Mouse (Mus musculus) stomach, postnatal 0 days (tissue): Measurements from ENCODE around the gene Gm9758.
"Not testable (repeated sequence)": the region's sequence is repeated elsewhere in the genome, so short reads cannot be mapped to it uniquely, and the experiment has no call there.

Experiments
- CTCF ChIP-seq: IDR thresholded peaks from 2 replicates; pipeline ENCODE4 v1.5.1; 2016; ENCODE audit warnings: antibody characterized with exemption, low read depth, mild to moderate bottlenecking, moderate library complexity
- EP300 ChIP-seq: optimal IDR thresholded peaks from 2 replicates; pipeline ENCODE3; 2016; ENCODE audit warnings: antibody characterized with exemption

DNA sequence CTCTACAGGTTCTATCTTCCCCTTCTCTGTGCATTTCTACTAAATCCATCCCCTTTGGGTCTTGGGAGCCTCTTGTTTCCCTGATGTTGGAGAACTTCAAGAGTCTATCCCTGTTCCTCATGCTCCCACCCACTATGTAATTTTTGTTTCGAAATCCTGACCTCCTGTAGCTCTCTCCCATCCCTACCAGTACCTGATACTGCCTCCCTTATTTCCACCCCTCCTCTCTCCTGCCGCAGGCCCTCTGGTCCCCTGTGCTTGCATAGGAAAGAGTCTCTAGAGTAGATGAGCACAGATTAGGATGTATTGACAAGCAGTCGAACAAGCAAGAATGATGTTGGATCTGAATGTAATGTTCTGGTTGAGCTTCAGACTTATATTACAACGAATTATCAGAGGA is 30.8 kb upstream of the Gm9758 start:
- TF ChIP-seq CTCF, EP300: not testable (repeated sequence)
